Mouse (Mus musculus) leukemia stem cell, adult 10-12 weeks (primary cell): ENCODE results near the gene Med13l. TPM values are rescaled to one million over a fixed set of nuclear protein-coding genes. Genes with fewer than 3 reads are reported as not detected.

Experiments used
- polyA plus RNA-seq: library from polyadenylated mRNA; stranded (reverse); fragments of >175 nt; gene quantifications from 2 replicates; pipeline ENCODE4 v1.2.3, GENCODE M21; 2012; ENCODE audit warnings: low replicate concordance

Med13l gene
- 4.5 and 23.0 TPM in 2 replicates for polyA plus RNA-seq

DNA sequence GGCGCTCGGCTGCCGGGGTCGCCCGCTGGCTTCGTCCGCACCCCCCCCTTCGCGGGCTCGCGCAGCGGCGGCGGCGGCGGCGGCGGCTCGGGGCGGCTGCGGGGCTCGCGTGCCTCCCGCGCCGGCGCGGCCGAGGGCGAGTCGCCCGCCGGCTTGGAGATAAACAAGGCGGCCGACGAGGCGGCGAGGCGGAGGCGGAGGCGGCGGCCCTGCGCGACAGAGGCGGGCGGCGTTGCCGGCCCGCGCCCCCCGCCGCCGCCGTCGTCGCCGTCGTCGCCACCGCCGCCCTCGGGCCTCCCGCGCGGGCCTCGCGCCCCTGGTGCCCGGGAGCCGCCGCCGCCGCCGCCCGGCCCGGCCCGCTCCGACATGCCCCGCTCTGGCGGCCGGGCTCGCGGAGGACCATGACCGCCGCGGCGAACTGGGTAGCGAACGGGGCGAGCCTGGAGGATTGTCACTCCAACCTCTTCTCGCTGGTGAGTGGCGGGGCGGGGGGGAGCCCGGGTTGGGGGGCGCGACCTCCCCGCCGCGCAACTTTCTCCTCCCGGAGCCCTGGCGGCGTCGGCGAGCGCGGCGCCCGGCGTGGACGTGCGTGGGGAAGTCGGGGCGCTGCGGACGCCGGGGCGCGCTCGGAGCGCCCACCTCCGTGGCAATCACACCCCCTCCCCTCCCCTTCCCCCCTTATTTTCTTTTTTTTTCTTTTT, at the start of gene Med13l:
Med13l (plus strand) TSS at position 295 of the 701 bp plus-strand sequence.

